Mouse (Mus musculus): Measurements from ENCODE around the gene Emc7.

GRCm38 (mm10) chr2:112454862-112455564, at the start of gene Emc7:
- no peak for TF ChIP-seq CTCF (conservative IDR thresholded peaks at IDR 0.05; ENCODE audit: insufficient read depth, insufficient read length, low read depth, low read length)
- peak; percentile 77 for TF ChIP-seq POLR2A (IDR thresholded peaks at IDR 0.05; ENCODE audit: low read depth, low read length)
